Mouse (Mus musculus): ENCODE measurements around the gene Mob1a. TPM values are rescaled to one million over a fixed set of nuclear protein-coding genes. Genes with fewer than 3 reads are reported as not detected.
"Not testable (repeated sequence)": the region's sequence is repeated elsewhere in the genome, so short reads cannot be mapped to it uniquely, and the experiment has no call there.

Gene Mob1a
- polyA plus RNA-seq, 1 experiment: 23.5 TPM

GRCm38 (mm10) chr6:83341387-83341786 lies 15.6 kb downstream of the Mob1a start:
- Histone ChIP-seq H3K36me3 (ENCODE audit: control insufficient read depth, insufficient read depth, low read length) (peaks cover 9% of the 10 kb centered on the region), H3K27ac (ENCODE audit: insufficient read depth, low read depth, low read length) (no peak overlapping the region), H3K4me3 (ENCODE audit: insufficient read depth, low read depth, low read length) (no peak overlapping the region), H3K4me1 (ENCODE audit: control insufficient read depth, insufficient read depth, low read length) (no peaks in the 10 kb centered on the region), H3K27me3 (replicated peaks; ENCODE audit: control insufficient read depth, insufficient read depth, low read length) (no peaks in the 10 kb centered on the region)
- no peak for TF ChIP-seq CTCF (conservative IDR thresholded peaks at IDR 0.05; ENCODE audit: insufficient read depth, insufficient read length, low read depth, low read length)
- TF ChIP-seq POLR2A (IDR thresholded peaks at IDR 0.05; ENCODE audit: low read depth, low read length): no peak
- 71% methylated on average over 3 of the region's 3 CpGs for WGBS
- no peak for DNase-seq

- Histone ChIP-seq H3K36me3 (ENCODE audit: control insufficient read depth, insufficient read depth, low read length) (peaks cover 9% of the 10 kb centered on the region), H3K27ac (ENCODE audit: insufficient read depth, low read depth, low read length) (no peak overlapping the region), H3K27me3 (replicated peaks; ENCODE audit: control insufficient read depth, insufficient read depth, low read length) (no peaks in the 10 kb centered on the region), H3K4me3 (ENCODE audit: insufficient read depth, low read depth, low read length) (no peak overlapping the region), H3K4me1 (ENCODE audit: control insufficient read depth, insufficient read depth, low read length) (no peaks in the 10 kb centered on the region)
- TF ChIP-seq POLR2A (IDR thresholded peaks at IDR 0.05; ENCODE audit: low read depth, low read length) (no peak), CTCF (conservative IDR thresholded peaks at IDR 0.05; ENCODE audit: insufficient read depth, insufficient read length, low read depth, low read length) (no peak)
- 85% methylated on average over 2 of the region's 2 CpGs for WGBS
- no peak for DNase-seq
Observed at GRCm38 (mm10) chr6:83342957-83343356, 17.1 kb downstream of the Mob1a start.

GRCm38 (mm10) chr6:83345285-83345684 lies 19.5 kb downstream of the Mob1a start:
- not testable (repeated sequence) for H3K4me3 ChIP-seq (ENCODE audit: insufficient read depth, low read depth, low read length); H3K27ac ChIP-seq (ENCODE audit: insufficient read depth, low read depth, low read length); DNase-seq; H3K36me3 ChIP-seq (ENCODE audit: control insufficient read depth, insufficient read depth, low read length); H3K27me3 ChIP-seq (replicated peaks; ENCODE audit: control insufficient read depth, insufficient read depth, low read length); H3K4me1 ChIP-seq (ENCODE audit: control insufficient read depth, insufficient read depth, low read length)
- WGBS: 84% methylated on average over 8 of the region's 8 CpGs

GRCm38 (mm10) chr6:83347916-83348315 lies 22.1 kb downstream of the Mob1a start:
- H3K4me1 ChIP-seq (ENCODE audit: control insufficient read depth, insufficient read depth, low read length): peaks cover 10% of the 10 kb centered on the region; the same call in 1 of the 2 replicates
- no peaks in the 10 kb centered on the region for H3K27me3 ChIP-seq (replicated peaks; ENCODE audit: control insufficient read depth, insufficient read depth, low read length)
- WGBS: 77% methylated on average over 3 of the region's 3 CpGs
- DNase-seq: no peak
- H3K27ac ChIP-seq (ENCODE audit: insufficient read depth, low read depth, low read length): no peak overlapping the region
- H3K4me3 ChIP-seq (ENCODE audit: insufficient read depth, low read depth, low read length): no peak overlapping the region
- no peaks in the 10 kb centered on the region for H3K36me3 ChIP-seq (ENCODE audit: control insufficient read depth, insufficient read depth, low read length)
- TF ChIP-seq POLR2A (IDR thresholded peaks at IDR 0.05; ENCODE audit: low read depth, low read length) (no peak), CTCF (conservative IDR thresholded peaks at IDR 0.05; ENCODE audit: insufficient read depth, insufficient read length, low read depth, low read length) (no peak)

- no peaks in the 10 kb centered on the region for H3K36me3 ChIP-seq (ENCODE audit: control insufficient read depth, insufficient read depth, low read length)
- DNase-seq: no peak
- peaks cover 10% of the 10 kb centered on the region; the same call in 1 of the 2 replicates for H3K4me1 ChIP-seq (ENCODE audit: control insufficient read depth, insufficient read depth, low read length)
- peak within 1 kb of the TSS; percentile 46 for H3K27ac ChIP-seq (ENCODE audit: insufficient read depth, low read depth, low read length)
- TF ChIP-seq POLR2A (IDR thresholded peaks at IDR 0.05; ENCODE audit: low read depth, low read length) (no peak), CTCF (conservative IDR thresholded peaks at IDR 0.05; ENCODE audit: insufficient read depth, insufficient read length, low read depth, low read length) (no peak)
- peak within 1 kb of the TSS; percentile 87 for H3K4me3 ChIP-seq (ENCODE audit: insufficient read depth, low read depth, low read length)
- H3K27me3 ChIP-seq (replicated peaks; ENCODE audit: control insufficient read depth, insufficient read depth, low read length): no peaks in the 10 kb centered on the region
- WGBS: 28% methylated on average over 6 of the region's 6 CpGs
Observed at GRCm38 (mm10) chr6:83348873-83349272, 23.1 kb downstream of the Mob1a start, which contains the start of gene Bola3. Gene Bola3 (plus strand): TSS chr6:83349147.

GRCm38 (mm10) chr6:83349274-83349958 lies 23.6 kb downstream of the Mob1a start:
- no peaks in the 10 kb centered on the region for H3K27me3 ChIP-seq (replicated peaks; ENCODE audit: control insufficient read depth, insufficient read depth, low read length)
- DNase-seq: peak; percentile 93
- no peaks in the 10 kb centered on the region for H3K36me3 ChIP-seq (ENCODE audit: control insufficient read depth, insufficient read depth, low read length)
- peak overlapping the region; percentile 87 for H3K4me3 ChIP-seq (ENCODE audit: insufficient read depth, low read depth, low read length)
- under 1% methylated on average over 53 of the region's 53 CpGs for WGBS
- H3K4me1 ChIP-seq (ENCODE audit: control insufficient read depth, insufficient read depth, low read length): peaks cover 10% of the 10 kb centered on the region; the same call in 1 of the 2 replicates
- H3K27ac ChIP-seq (ENCODE audit: insufficient read depth, low read depth, low read length): peak overlapping the region; percentile 46
- TF ChIP-seq CTCF (conservative IDR thresholded peaks at IDR 0.05; ENCODE audit: insufficient read depth, insufficient read length, low read depth, low read length) (peak; percentile 77), POLR2A (IDR thresholded peaks at IDR 0.05; ENCODE audit: low read depth, low read length) (peak; percentile 59)

GRCm38 (mm10) chr6:83350172-83350571 lies 24.4 kb downstream of the Mob1a start:
- TF ChIP-seq CTCF (conservative IDR thresholded peaks at IDR 0.05; ENCODE audit: insufficient read depth, insufficient read length, low read depth, low read length) (no peak), POLR2A (IDR thresholded peaks at IDR 0.05; ENCODE audit: low read depth, low read length) (no peak)
- DNase-seq: no peak
- no peaks in the 10 kb centered on the region for H3K36me3 ChIP-seq (ENCODE audit: control insufficient read depth, insufficient read depth, low read length)
- H3K27me3 ChIP-seq (replicated peaks; ENCODE audit: control insufficient read depth, insufficient read depth, low read length): no peaks in the 10 kb centered on the region
- peak overlapping the region; percentile 87 for H3K4me3 ChIP-seq (ENCODE audit: insufficient read depth, low read depth, low read length)
- H3K27ac ChIP-seq (ENCODE audit: insufficient read depth, low read depth, low read length): peak overlapping the region; percentile 46; the same call in 1 of the 2 replicates
- H3K4me1 ChIP-seq (ENCODE audit: control insufficient read depth, insufficient read depth, low read length): peaks cover 13% of the 10 kb centered on the region; the same call in 1 of the 2 replicates
- 78% methylated on average over 7 of the region's 7 CpGs for WGBS
